Mouse (Mus musculus): ENCODE data around the gene Chrm3. TPM values are rescaled to one million over a fixed set of nuclear protein-coding genes. Genes with fewer than 3 reads are reported as not detected.

Chrm3 gene
- polyA plus RNA-seq, 1 experiment = 1.8 TPM

DNA sequence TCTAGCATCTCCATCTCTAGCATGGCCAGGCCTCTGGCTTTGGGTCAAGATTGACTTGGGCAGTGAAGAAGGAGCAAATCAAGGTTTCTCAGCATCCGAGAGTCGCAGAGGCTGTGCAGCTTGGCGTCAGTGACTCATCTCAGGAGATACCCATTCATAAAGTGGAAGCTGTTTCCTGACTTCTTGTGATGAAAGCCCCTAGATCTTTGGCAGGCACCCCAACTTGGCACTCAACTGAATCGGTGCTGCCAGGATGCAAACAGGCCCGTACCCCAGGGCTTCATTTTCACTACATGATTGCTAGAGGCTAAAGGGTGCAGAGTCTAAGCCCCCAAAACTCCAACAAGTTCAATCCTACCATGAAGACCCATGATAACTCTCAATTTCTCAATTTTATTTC lies 298.0 kb downstream of the Chrm3 start:
- Histone ChIP-seq H3K4me3 (replicated peaks; ENCODE audit: extremely low read depth, low read depth, low read length) (no peak overlapping the region), H3K4me1 (ENCODE audit: control insufficient read depth, insufficient read depth, low read length) (peaks cover 10% of the 10 kb centered on the region)
- no peak for DNase-seq
- 45% methylated on average over 5 of the region's 5 CpGs for WGBS
- TF ChIP-seq POLR2A (IDR thresholded peaks at IDR 0.05; ENCODE audit: borderline replicate concordance, extremely low read depth, low read depth, low read length) (no peak), CTCF (IDR thresholded peaks at IDR 0.05; ENCODE audit: insufficient read depth, low read length) (no peak)

- 51% methylated on average over 1 of the region's 1 CpGs for WGBS
- no peak for DNase-seq
- H3K4me1 ChIP-seq (ENCODE audit: control insufficient read depth, insufficient read depth, low read length) = peaks cover 4% of the 10 kb centered on the region; the same call in 1 of the 2 replicates
- no peak overlapping the region for H3K4me3 ChIP-seq (replicated peaks; ENCODE audit: extremely low read depth, low read depth, low read length)
- TF ChIP-seq CTCF (IDR thresholded peaks at IDR 0.05; ENCODE audit: insufficient read depth, low read length) = no peak
- no peak for TF ChIP-seq POLR2A (IDR thresholded peaks at IDR 0.05; ENCODE audit: borderline replicate concordance, extremely low read depth, low read depth, low read length)
Measured at GRCm38 (mm10) chr13:10058993-10059392, 301.7 kb downstream of the Chrm3 start.

- WGBS = 56% methylated on average over 2 of the region's 2 CpGs
- peaks cover 4% of the 10 kb centered on the region; the same call in 1 of the 2 replicates for H3K4me1 ChIP-seq (ENCODE audit: control insufficient read depth, insufficient read depth, low read length)
- no peak overlapping the region for H3K4me3 ChIP-seq (replicated peaks; ENCODE audit: extremely low read depth, low read depth, low read length)
- TF ChIP-seq POLR2A (IDR thresholded peaks at IDR 0.05; ENCODE audit: borderline replicate concordance, extremely low read depth, low read depth, low read length) (no peak), CTCF (IDR thresholded peaks at IDR 0.05; ENCODE audit: insufficient read depth, low read length) (no peak)
- no peak for DNase-seq
Measured at GRCm38 (mm10) chr13:10057644-10058198, 302.9 kb downstream of the Chrm3 start.

GRCm38 (mm10) chr13:10054086-10054485 lies 306.6 kb downstream of the Chrm3 start:
- Histone ChIP-seq H3K4me1 (ENCODE audit: control insufficient read depth, insufficient read depth, low read length) (peaks cover 3% of the 10 kb centered on the region; the same call in 1 of the 2 replicates), H3K4me3 (replicated peaks; ENCODE audit: extremely low read depth, low read depth, low read length) (no peak overlapping the region)
- TF ChIP-seq CTCF (IDR thresholded peaks at IDR 0.05; ENCODE audit: insufficient read depth, low read length) (no peak), POLR2A (IDR thresholded peaks at IDR 0.05; ENCODE audit: borderline replicate concordance, extremely low read depth, low read depth, low read length) (no peak)
- DNase-seq = no peak

- WGBS = 80% methylated on average over 8 of the region's 8 CpGs
Measured at GRCm38 (mm10) chr13:10053301-10053889, 307.3 kb downstream of the Chrm3 start.

GRCm38 (mm10) chr13:10045651-10046350 lies 314.8 kb downstream of the Chrm3 start:
- Histone ChIP-seq H3K4me1 (ENCODE audit: control insufficient read depth, insufficient read depth, low read length) (peaks cover 2% of the 10 kb centered on the region), H3K4me3 (replicated peaks; ENCODE audit: extremely low read depth, low read depth, low read length) (no peak overlapping the region)
- WGBS = 62% methylated on average over 7 of the region's 7 CpGs
- no peak for DNase-seq
- TF ChIP-seq CTCF (IDR thresholded peaks at IDR 0.05; ENCODE audit: insufficient read depth, low read length) (no peak), POLR2A (IDR thresholded peaks at IDR 0.05; ENCODE audit: borderline replicate concordance, extremely low read depth, low read depth, low read length) (no peak)

More at GRCm38 (mm10) chr13:10053301-10053889, 307.3 kb downstream of the Chrm3 start:
- H3K4me3 ChIP-seq (replicated peaks; ENCODE audit: extremely low read depth, low read depth, low read length) = no peak overlapping the region
- TF ChIP-seq CTCF (IDR thresholded peaks at IDR 0.05; ENCODE audit: insufficient read depth, low read length) (no peak), POLR2A (IDR thresholded peaks at IDR 0.05; ENCODE audit: borderline replicate concordance, extremely low read depth, low read depth, low read length) (no peak)
- peaks cover 3% of the 10 kb centered on the region; the same call in 1 of the 2 replicates for H3K4me1 ChIP-seq (ENCODE audit: control insufficient read depth, insufficient read depth, low read length)
- DNase-seq = no peak

GRCm38 (mm10) chr13:10044084-10044483 lies 316.6 kb downstream of the Chrm3 start:
- DNase-seq = no peak
- no peak for TF ChIP-seq POLR2A (IDR thresholded peaks at IDR 0.05; ENCODE audit: borderline replicate concordance, extremely low read depth, low read depth, low read length)
- TF ChIP-seq CTCF (IDR thresholded peaks at IDR 0.05; ENCODE audit: insufficient read depth, low read length) = no peak
- H3K4me3 ChIP-seq (replicated peaks; ENCODE audit: extremely low read depth, low read depth, low read length) = no peak overlapping the region
- H3K4me1 ChIP-seq (ENCODE audit: control insufficient read depth, insufficient read depth, low read length) = peaks cover 2% of the 10 kb centered on the region
- WGBS = 41% methylated on average over 4 of the region's 4 CpGs

DNA sequence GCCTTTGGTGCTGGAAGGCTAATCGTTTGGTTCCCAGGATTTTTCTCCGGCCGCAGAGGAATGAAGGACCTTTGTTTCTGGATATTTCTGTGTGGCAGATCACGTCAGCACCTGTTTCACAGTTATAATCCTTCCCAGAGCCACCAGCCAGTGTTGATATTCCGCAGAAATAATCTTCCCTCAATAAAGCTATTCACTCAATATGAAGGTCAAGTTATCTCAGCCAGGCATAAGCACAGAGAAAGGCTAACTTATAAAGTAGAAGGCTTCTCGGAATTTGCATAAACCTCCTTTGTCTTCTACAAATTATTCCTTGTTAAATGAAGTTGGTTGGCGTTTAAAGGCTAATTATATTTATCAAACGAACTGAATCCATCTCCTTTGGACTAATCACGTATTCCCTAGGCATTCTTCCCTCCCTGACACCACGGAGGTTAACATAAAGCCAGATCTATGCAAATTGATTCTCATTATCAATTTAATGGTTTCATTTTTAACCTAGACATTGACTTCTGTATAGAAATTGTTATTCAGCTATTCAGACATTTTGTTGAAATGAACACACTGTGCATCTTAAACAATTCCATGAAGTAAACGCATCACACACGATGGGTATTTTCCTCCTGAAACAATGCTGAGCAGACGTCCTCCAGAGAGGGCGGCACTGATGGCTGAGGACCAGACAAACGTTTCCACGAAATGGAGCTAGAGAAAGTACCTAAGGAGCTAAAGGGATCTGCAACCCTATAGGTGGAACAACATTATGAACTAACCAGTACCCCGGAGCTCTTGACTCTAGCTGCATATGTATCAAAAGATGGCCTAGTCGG lies 326.9 kb downstream of the Chrm3 start:
- DNase-seq = no peak
- 83% methylated on average over 18 of the region's 18 CpGs for WGBS
- H3K4me3 ChIP-seq (replicated peaks; ENCODE audit: extremely low read depth, low read depth, low read length) = no peak overlapping the region
- no peak for TF ChIP-seq POLR2A (IDR thresholded peaks at IDR 0.05; ENCODE audit: borderline replicate concordance, extremely low read depth, low read depth, low read length)
- TF ChIP-seq CTCF (IDR thresholded peaks at IDR 0.05; ENCODE audit: insufficient read depth, low read length) = no peak
- peaks cover 3% of the 10 kb centered on the region; the same call in 1 of the 2 replicates for H3K4me1 ChIP-seq (ENCODE audit: control insufficient read depth, insufficient read depth, low read length)

DNA sequence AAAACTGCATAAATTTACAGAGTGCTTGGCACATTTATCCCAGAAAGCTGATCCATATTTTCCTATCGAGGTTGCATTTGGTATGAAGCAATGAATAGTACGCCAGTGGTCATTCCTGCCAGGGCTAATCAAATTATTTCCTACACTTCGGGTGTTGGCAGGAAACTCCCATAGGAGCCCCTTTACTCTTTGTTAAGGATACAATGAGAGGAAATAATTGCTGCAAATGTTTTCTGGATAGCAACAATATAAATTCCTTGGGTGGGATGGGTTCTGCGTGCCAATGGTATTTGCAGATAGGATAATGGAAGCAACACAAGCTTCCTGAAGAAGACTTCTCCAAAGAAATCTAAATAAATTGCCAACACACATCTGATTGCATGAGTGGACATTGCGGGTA lies 329.1 kb downstream of the Chrm3 start:
- WGBS = 56% methylated on average over 5 of the region's 5 CpGs
- H3K4me3 ChIP-seq (replicated peaks; ENCODE audit: extremely low read depth, low read depth, low read length) = no peak overlapping the region
- TF ChIP-seq POLR2A (IDR thresholded peaks at IDR 0.05; ENCODE audit: borderline replicate concordance, extremely low read depth, low read depth, low read length) (no peak), CTCF (IDR thresholded peaks at IDR 0.05; ENCODE audit: insufficient read depth, low read length) (no peak)
- DNase-seq = no peak
- H3K4me1 ChIP-seq (ENCODE audit: control insufficient read depth, insufficient read depth, low read length) = peaks cover 3% of the 10 kb centered on the region; the same call in 1 of the 2 replicates

Data from lung, adult 2 months (tissue).